Mouse (Mus musculus) forebrain, embryonic 14.5 days (tissue): ENCODE data around the gene Snx21. TPM values are rescaled to one million over a fixed set of nuclear protein-coding genes. Genes with fewer than 3 reads are reported as not detected.

Experiments used
- ATAC-seq: fragments of 200-750 bp; cut with Nextera tagmentation; 2 replicates; pipeline ENCODE4 v1.8.0; 2017; ENCODE audit warnings: mild to moderate bottlenecking, moderate library complexity
- DNase-seq: peaks from one replicate; pipeline ENCODE4 v3.0.0-alpha.2; 2015; ENCODE audit warnings: low spot score
- H3K27ac ChIP-seq: fragments of 300-500 bp; sonication (generic); 2 replicates; pipeline ENCODE4 v1.5.1; 2014; ENCODE audit warnings: low read depth, mild to moderate bottlenecking, control low read depth, low read length, moderate library complexity
- H3K27me3 ChIP-seq: fragments of 300-500 bp; sonication (generic); replicated peaks from 2 replicates; pipeline ENCODE4 v1.6.1; 2014; ENCODE audit warnings: low read length, control low read depth, mixed read lengths; ENCODE audit not compliant: control insufficient read depth, insufficient read depth
- H3K36me3 ChIP-seq: fragments of 300-500 bp; sonication (generic); 2 replicates; pipeline ENCODE4 v1.6.1; 2014; ENCODE audit warnings: low read length, control low read depth; ENCODE audit not compliant: control insufficient read depth, insufficient read depth
- H3K4me1 ChIP-seq: fragments of 300-500 bp; sonication (generic); 2 replicates; pipeline ENCODE4 v1.6.1; 2014; ENCODE audit warnings: antibody characterized with exemption, low read length, control low read depth; ENCODE audit not compliant: control insufficient read depth, insufficient read depth
- H3K4me2 ChIP-seq: fragments of 300-500 bp; sonication (generic); 2 replicates; pipeline ENCODE4 v1.6.1; 2014; ENCODE audit warnings: mild to moderate bottlenecking, control low read depth, low read length
- H3K4me3 ChIP-seq: fragments of 300-500 bp; sonication (generic); 2 replicates; pipeline ENCODE4 v1.5.1; 2014; ENCODE audit warnings: low read depth, low read length, control low read depth
- H3K9ac ChIP-seq: fragments of 300-500 bp; sonication (generic); 2 replicates; pipeline ENCODE4 v1.6.1; 2014; ENCODE audit warnings: mild to moderate bottlenecking, low read length, control low read depth, moderate library complexity
- H3K9me3 ChIP-seq: fragments of 300-500 bp; sonication (generic); replicated peaks from 2 replicates; pipeline ENCODE4 v1.6.1; 2016; ENCODE audit warnings: low read length, control low read depth, mixed read lengths; ENCODE audit not compliant: control insufficient read depth
- WGBS: fragments of 180-500 bp; shearing (Covaris S2); extraction: QIAGEN DNeasy Blood & Tissue Kit; methylation state at CpG from one replicate; pipeline ENCODE4 v1.1.7; 2014; 5-methylcytosine and 5-hydroxymethylcytosine counted together
- polyA plus RNA-seq: library from polyadenylated mRNA; unstranded; fragments of >200 nt; fragmentation: Nextera tagmentation; extraction: Ambion mirVana; gene quantifications from 2 replicates; pipeline ENCODE4 v1.2.1, GENCODE M21; 2014

Gene Snx21
- polyA plus RNA-seq, 1 experiment from 2014 or later: 20.4 TPM

GRCm38 (mm10) chr2:164776801-164777200 lies 8.8 kb upstream of the Snx21 start:
- Histone ChIP-seq H3K27me3 (no peaks in the 10 kb centered on the region), H3K4me2 (no peak overlapping the region), H3K36me3 (peaks cover 10% of the 10 kb centered on the region), H3K27ac (no peak overlapping the region), H3K4me3 (no peak overlapping the region), H3K9me3 (no peaks in the 10 kb centered on the region), H3K9ac (no peak overlapping the region), H3K4me1 (peaks cover 3% of the 10 kb centered on the region; the same call in 1 of the 2 replicates)
- no peak for DNase-seq
- WGBS: 69% methylated on average over 17 of the region's 17 CpGs
- no peak for ATAC-seq

DNA sequence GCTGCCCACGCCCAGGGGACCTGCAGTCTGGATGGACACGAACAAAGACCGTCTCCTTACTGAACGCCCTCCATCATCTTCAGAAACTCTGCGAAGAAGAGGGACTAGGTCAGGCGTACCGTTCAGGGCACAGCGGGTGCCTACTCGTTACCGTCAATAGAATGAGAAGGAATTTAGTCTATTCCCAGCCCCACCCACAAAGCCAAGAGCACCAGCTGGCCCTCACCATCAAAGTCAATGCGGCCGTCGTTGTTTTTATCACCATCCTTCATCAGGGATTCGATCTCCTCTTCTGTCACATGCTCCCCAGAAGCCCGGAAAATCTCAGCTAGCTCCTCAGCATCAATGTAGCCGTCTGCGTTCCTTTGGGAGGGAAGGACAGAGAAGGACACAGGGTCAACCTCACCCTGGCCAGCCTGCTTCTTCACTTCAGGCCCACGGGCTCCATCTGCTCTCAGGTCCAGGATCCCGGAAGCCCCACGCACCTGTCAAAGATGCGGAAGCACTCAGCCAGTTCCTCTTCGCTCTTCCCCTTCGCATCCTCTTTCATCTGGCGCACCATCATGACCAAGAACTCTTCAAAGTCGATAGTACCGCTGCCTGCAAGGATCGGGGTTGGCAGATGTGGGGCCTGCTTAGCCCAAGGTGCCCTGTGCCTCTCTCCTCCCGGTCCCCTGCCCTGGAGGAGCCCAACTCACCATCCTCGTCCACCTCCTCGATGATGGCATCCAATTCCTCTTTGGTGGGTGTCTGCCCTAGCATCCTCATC lies 8.2 kb upstream of the Snx21 start:
- ATAC-seq: no peak
- H3K36me3 ChIP-seq: peaks cover 4% of the 10 kb centered on the region; the same call in 1 of the 2 replicates
- no peak overlapping the region for H3K27ac ChIP-seq

GRCm38 (mm10) chr2:164778015-164778287 lies 7.7 kb upstream of the Snx21 start:
- no peak overlapping the region for H3K4me3 ChIP-seq
- no peak overlapping the region for H3K27ac ChIP-seq
- DNase-seq (no peak), ATAC-seq (no peak)
- H3K36me3 ChIP-seq: peaks cover 2% of the 10 kb centered on the region; the same call in 1 of the 2 replicates
- H3K9me3 ChIP-seq: no peaks in the 10 kb centered on the region
- no peaks in the 10 kb centered on the region for H3K4me1 ChIP-seq
- H3K4me2 ChIP-seq: no peak overlapping the region
- 92% methylated on average over 11 of the region's 11 CpGs for WGBS
- H3K9ac ChIP-seq: no peak overlapping the region
- H3K27me3 ChIP-seq: no peaks in the 10 kb centered on the region

More for the DNA sequence above, 8.2 kb upstream of the Snx21 start:
- H3K9me3 ChIP-seq: no peaks in the 10 kb centered on the region
- no peak overlapping the region for H3K9ac ChIP-seq
- 81% methylated on average over 30 of the region's 30 CpGs for WGBS
- H3K27me3 ChIP-seq: no peaks in the 10 kb centered on the region
- no peak for DNase-seq
- H3K4me1 ChIP-seq: no peaks in the 10 kb centered on the region
- no peak overlapping the region for H3K4me2 ChIP-seq
- no peak overlapping the region for H3K4me3 ChIP-seq

GRCm38 (mm10) chr2:164778809-164779208 lies 6.8 kb upstream of the Snx21 start:
- no peaks in the 10 kb centered on the region for H3K4me1 ChIP-seq
- 88% methylated on average over 7 of the region's 7 CpGs for WGBS
- no peak for ATAC-seq

GRCm38 (mm10) chr2:164779481-164780086 lies 6.0 kb upstream of the Snx21 start, which contains the start of gene Tnnc2:
Gene Tnnc2, minus strand, starts transcription at chr2:164779967.
- H3K36me3 ChIP-seq: no peaks in the 10 kb centered on the region
- H3K4me3 ChIP-seq: no peak within 1 kb of the TSS
- no peaks in the 10 kb centered on the region for H3K4me1 ChIP-seq
- no peaks in the 10 kb centered on the region for H3K9me3 ChIP-seq
- no peak within 1 kb of the TSS for H3K4me2 ChIP-seq
- no peak for DNase-seq
- H3K27me3 ChIP-seq: no peaks in the 10 kb centered on the region
- no peak within 1 kb of the TSS for H3K27ac ChIP-seq
- 75% methylated on average over 8 of the region's 8 CpGs for WGBS
- no peak for ATAC-seq
- H3K9ac ChIP-seq: no peak within 1 kb of the TSS

More at GRCm38 (mm10) chr2:164778809-164779208, 6.8 kb upstream of the Snx21 start:
- DNase-seq: no peak
- no peaks in the 10 kb centered on the region for H3K36me3 ChIP-seq
- H3K4me3 ChIP-seq: no peak overlapping the region
- H3K27me3 ChIP-seq: no peaks in the 10 kb centered on the region
- H3K9ac ChIP-seq: no peak overlapping the region
- no peak overlapping the region for H3K4me2 ChIP-seq
- H3K27ac ChIP-seq: no peak overlapping the region
- no peaks in the 10 kb centered on the region for H3K9me3 ChIP-seq

DNA sequence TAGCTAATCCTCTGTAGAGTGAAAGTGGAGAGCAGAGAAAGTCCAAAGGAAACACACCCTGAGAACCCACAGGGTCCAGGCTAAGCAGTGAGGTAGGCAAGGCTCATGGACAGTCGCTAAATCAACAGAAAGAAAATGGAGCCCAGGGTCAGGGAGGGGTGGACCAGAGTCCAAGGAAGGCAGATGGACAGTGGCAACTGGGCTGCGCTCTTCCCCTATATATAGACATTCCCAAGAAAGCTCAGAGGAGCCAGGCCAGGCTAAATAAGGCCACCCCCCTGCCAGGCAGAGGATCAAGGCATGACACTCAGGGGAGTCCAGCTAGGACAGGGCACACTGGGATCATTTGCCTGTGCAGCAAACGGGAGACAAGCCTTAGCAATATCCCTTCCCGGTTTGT lies 3.7 kb upstream of the Snx21 start:
- peaks cover 6% of the 10 kb centered on the region; the same call in 1 of the 2 replicates for H3K4me1 ChIP-seq
- H3K4me3 ChIP-seq: no peak overlapping the region
- H3K9me3 ChIP-seq: no peaks in the 10 kb centered on the region
- DNase-seq: no peak
- no peak for ATAC-seq
- H3K36me3 ChIP-seq: no peaks in the 10 kb centered on the region
- H3K9ac ChIP-seq: no peak overlapping the region
- no peak overlapping the region for H3K4me2 ChIP-seq
- no peak overlapping the region for H3K27ac ChIP-seq
- H3K27me3 ChIP-seq: no peaks in the 10 kb centered on the region
- 77% methylated on average over 4 of the region's 4 CpGs for WGBS

- no peaks in the 10 kb centered on the region for H3K9me3 ChIP-seq
- DNase-seq (no peak), ATAC-seq (no peak)
- no peak overlapping the region for H3K27ac ChIP-seq
- no peak overlapping the region for H3K4me3 ChIP-seq
- peaks cover 6% of the 10 kb centered on the region; the same call in 1 of the 2 replicates for H3K4me1 ChIP-seq
- 78% methylated on average over 7 of the region's 7 CpGs for WGBS
- no peaks in the 10 kb centered on the region for H3K27me3 ChIP-seq
- 0 out of 2 replicates have a peak, but pooled peaks cover 2% of the 10 kb centered on the region for H3K36me3 ChIP-seq
- no peak overlapping the region for H3K9ac ChIP-seq
- H3K4me2 ChIP-seq: no peak overlapping the region
Measured at GRCm38 (mm10) chr2:164783926-164784581, 1.6 kb upstream of the Snx21 start.

GRCm38 (mm10) chr2:164784869-164785420 lies 678 bp upstream of the Snx21 start:
- peaks cover 6% of the 10 kb centered on the region; the same call in 1 of the 2 replicates for H3K4me1 ChIP-seq
- no peaks in the 10 kb centered on the region for H3K27me3 ChIP-seq
- no peak for ATAC-seq
- DNase-seq: no peak
- H3K27ac ChIP-seq: no peak overlapping the region
- peak overlapping the region; percentile 81 for H3K9ac ChIP-seq
- WGBS: 13% methylated on average over 7 of the region's 7 CpGs
- 0 out of 2 replicates have a peak, but pooled peaks cover 3% of the 10 kb centered on the region for H3K36me3 ChIP-seq
- H3K9me3 ChIP-seq: no peaks in the 10 kb centered on the region
- peak overlapping the region; percentile 86 for H3K4me2 ChIP-seq
- H3K4me3 ChIP-seq: peak overlapping the region; percentile 65
